Mouse (Mus musculus): ENCODE measurements around the gene Zfp563.

Zfp563 gene

DNA sequence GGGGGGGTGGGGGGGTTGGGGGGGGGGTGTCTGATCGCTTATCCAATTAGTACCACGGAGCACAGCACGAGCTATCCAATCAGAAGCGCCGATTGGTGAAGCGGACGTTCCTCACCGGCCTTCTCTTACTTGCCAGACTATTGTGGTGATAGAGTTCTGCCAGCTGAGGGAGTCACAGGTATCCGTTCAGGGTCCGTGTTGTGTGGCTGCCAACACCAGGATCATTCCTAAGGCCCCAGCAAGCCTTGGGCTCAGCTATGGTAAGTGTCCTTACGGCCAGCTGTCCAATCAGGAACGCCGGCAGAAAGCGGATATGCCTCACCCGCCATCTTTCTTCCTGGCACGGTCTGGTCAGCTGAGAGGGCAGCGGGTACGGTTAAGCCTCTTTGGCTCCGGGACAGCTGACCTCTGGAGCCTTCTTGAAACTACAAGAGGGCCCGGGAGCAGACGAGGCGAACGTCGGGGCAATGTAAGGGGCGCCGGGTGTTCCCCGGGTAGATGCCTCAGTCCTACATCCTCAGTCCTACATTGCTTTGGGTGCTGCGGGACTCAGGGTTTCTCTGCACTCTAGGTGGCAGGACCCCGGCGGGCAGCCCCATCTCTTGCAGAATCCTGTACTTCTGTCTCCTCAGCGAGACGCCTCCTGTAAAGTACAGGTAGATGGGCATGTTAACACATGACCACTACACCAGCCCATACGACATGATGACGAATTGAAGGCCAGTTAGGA lies at the start of gene Zfp563:
Gene Zfp563, plus strand, starts transcription at position 91 of the 730 bp plus-strand sequence.
- DNase-seq = peak; percentile 90

DNA sequence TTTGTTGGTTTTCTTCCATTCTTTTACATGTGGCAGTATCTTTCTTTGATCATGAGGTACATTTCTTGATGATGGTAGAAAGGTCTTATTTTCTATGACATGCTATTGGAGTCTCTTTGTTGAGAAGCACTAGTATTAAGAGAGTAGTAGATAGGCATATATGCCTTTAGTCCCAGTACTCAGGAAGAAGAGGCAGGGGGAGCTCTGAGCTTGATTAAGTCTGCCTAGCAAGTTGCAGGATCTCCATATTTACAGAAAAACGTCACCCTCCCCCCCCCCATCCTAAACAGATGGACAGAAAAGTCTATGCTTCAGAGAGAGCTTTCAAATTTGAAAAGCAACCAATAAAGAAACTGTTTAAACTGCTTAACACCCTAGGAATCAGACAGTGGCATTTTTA lies 30.3 kb upstream of the Zfp563 start:
- no peak for DNase-seq

DNA sequence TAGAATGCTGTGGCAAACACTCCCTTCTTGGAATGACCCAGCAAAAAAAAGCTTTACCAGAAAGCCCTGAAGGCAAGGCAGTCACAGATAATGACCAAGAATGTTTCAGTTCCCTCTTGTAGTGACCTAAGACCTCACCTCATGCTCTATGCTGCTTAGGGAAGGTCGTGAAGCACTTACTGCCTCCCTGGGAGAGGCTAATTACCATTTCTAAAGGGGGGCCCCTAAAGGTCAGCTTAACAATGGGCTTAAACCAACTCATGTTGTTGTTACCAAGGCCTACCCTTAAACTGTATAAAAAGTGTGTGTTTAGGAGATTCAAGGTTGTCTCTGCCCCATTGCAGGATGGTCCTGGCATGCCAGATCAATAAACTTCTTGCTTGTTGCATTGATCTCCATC lies 26.1 kb upstream of the Zfp563 start:
- no peak for DNase-seq

DNA sequence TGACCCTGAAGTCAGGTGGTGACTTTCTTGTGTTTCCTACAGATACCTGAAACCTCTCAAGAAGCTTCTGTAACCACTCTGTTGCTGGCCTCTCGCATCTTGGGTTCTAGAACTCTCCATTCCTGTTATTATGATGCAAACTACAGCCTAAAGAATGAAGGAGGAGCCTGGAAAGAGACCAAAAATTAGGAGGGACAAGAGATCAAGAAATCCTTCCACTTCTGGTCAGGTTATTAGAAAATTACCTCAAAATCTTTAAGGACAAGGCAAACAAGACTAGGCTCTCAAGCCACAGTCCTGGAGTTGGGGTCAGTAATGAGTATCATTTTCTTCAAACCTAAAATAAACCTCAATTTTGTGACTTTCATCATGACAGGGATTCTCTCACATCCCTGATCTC lies 21.2 kb upstream of the Zfp563 start, which contains the start of gene 4921501E09Rik:
Gene 4921501E09Rik, minus strand, starts transcription at position 101 of the 400 bp plus-strand sequence.
- DNase-seq = no peak

DNA sequence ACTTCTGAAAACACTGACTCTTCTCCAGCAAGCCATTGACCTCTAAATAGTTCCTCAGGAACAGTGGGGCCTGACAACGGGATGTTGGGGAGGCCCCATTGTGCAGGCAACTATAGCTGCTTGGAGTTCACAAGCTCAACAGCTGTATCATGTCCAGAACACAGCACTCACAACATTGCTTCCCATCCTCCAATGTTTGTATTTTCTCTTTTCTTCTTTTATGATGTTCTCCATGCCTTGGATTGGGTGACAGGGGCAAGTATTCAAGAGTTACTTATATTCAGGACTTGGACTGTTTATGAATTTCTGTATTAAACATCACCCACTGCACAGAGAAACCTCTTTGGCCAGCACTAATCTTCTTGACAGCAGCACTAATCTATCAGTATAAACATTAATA lies 2.5 kb downstream of the Zfp563 start:
- DNase-seq = no peak

GRCm38 (mm10) chr17:33092391-33093193 lies 3.5 kb downstream of the Zfp563 start:
- DNase-seq = peak; percentile 76

DNA sequence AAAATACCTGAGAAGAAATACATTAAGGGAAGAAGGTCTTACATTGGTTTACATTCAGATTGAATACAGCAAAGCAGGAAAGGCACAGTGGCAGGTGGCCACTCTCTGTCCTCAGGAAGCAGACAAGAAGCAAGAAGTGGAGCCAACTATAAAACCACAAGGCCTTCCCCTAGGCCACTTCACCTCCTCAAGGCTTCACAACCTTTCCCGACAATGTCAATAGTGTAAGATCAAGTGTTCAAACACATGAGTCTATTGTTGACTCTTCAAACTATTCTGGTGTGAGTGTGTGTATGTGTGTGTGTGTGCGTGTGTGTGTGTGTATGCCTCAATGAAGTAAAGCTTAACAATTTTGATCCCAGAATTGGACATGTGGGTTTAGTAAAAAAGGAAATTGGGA lies 8.3 kb downstream of the Zfp563 start:
- no peak for DNase-seq

GRCm38 (mm10) chr17:33124546-33124945 lies 35.4 kb downstream of the Zfp563 start:
- DNase-seq = no peak

GRCm38 (mm10) chr17:33126257-33126656 lies 37.1 kb downstream of the Zfp563 start:
- DNase-seq = no peak

- no peak for DNase-seq
Measured at GRCm38 (mm10) chr17:33139261-33139820, 50.2 kb downstream of the Zfp563 start, which contains the start of gene Morc2b. Gene Morc2b, minus strand, starts transcription at chr17:33139683.

Data from cerebellum, adult 11 months (tissue).